Mouse (Mus musculus) kidney, embryonic 16.5 days (tissue): ENCODE results near the gene Xpnpep1. TPM values are rescaled to one million over a fixed set of nuclear protein-coding genes. Genes with fewer than 3 reads are reported as not detected.
A peak's percentile ranks its signal among the peaks of the same experiment; 100 is the strongest.

ENCODE experiments used
- ATAC-seq: fragments of 200-750 bp; cut with Nextera tagmentation; 2 replicates; pipeline ENCODE4 v1.8.0; 2017; ENCODE audit warnings: moderate TSS enrichment; ENCODE audit not compliant: low FRiP score, low TSS enrichment
- H3K27ac ChIP-seq: fragments of 300-500 bp; sonication (generic); 2 replicates; pipeline ENCODE4 v1.5.1; 2014; ENCODE audit warnings: low read length
- H3K27me3 ChIP-seq: fragments of 300-500 bp; sonication (generic); 2 replicates; pipeline ENCODE4 v1.6.1; 2014; ENCODE audit warnings: low read length, control low read depth, mixed read lengths; ENCODE audit not compliant: insufficient read depth
- H3K36me3 ChIP-seq: fragments of 300-500 bp; sonication (generic); 2 replicates; pipeline ENCODE4 v1.6.1; 2014; ENCODE audit warnings: low read length, control low read depth, mixed read lengths; ENCODE audit not compliant: insufficient read depth
- H3K4me1 ChIP-seq: fragments of 300-500 bp; sonication (generic); 2 replicates; pipeline ENCODE4 v1.6.1; 2014; ENCODE audit warnings: low read length, control low read depth, mixed read lengths; ENCODE audit not compliant: insufficient read depth
- H3K4me2 ChIP-seq: fragments of 300-500 bp; sonication (generic); replicated peaks from 2 replicates; pipeline ENCODE4 v1.6.1; 2014; ENCODE audit warnings: low read depth, low read length
- H3K4me3 ChIP-seq: fragments of 300-500 bp; sonication (generic); 2 replicates; pipeline ENCODE4 v1.5.1; 2014; ENCODE audit warnings: mild to moderate bottlenecking, low read length
- H3K9ac ChIP-seq: fragments of 300-500 bp; sonication (generic); replicated peaks from 2 replicates; pipeline ENCODE4 v1.6.1; 2014; ENCODE audit warnings: low read length
- H3K9me3 ChIP-seq: fragments of 300-500 bp; sonication (generic); 2 replicates; pipeline ENCODE4 v1.6.1; 2016; ENCODE audit warnings: low read length, control low read depth
- WGBS: fragments of 180-500 bp; shearing (Covaris S2); extraction: QIAGEN DNeasy Blood & Tissue Kit; methylation state at CpG from one replicate; pipeline ENCODE4 v1.1.7; 2014; 5-methylcytosine and 5-hydroxymethylcytosine counted together
- polyA plus RNA-seq: library from polyadenylated mRNA; unstranded; fragments of >200 nt; fragmentation: Nextera tagmentation; extraction: Ambion mirVana; gene quantifications from 2 replicates; pipeline ENCODE4 v1.2.1, GENCODE M21; 2015

The Xpnpep1 gene
- polyA plus RNA-seq, 1 experiment from 2014 or later, result 166 TPM

- Histone ChIP-seq H3K4me3 (no peak overlapping the region), H3K4me1 (0 out of 2 replicates have a peak, but pooled peaks cover 11% of the 10 kb centered on the region), H3K9me3 (peaks cover 4% of the 10 kb centered on the region; the same call in 1 of the 2 replicates), H3K9ac (no peak overlapping the region), H3K27ac (no peak overlapping the region), H3K36me3 (no peaks in the 10 kb centered on the region), H3K4me2 (no peak overlapping the region), H3K27me3 (no peaks in the 10 kb centered on the region)
- no peak for ATAC-seq
- 91% methylated on average over 16 of the region's 16 CpGs for WGBS
Measured at GRCm38 (mm10) chr19:53053355-53053754, 13.3 kb upstream of the Xpnpep1 start.

- H3K27me3 ChIP-seq, result no peaks in the 10 kb centered on the region
- H3K4me3 ChIP-seq, result no peak overlapping the region
- no peak overlapping the region for H3K9ac ChIP-seq
- H3K4me1 ChIP-seq, result 0 out of 2 replicates have a peak, but pooled peaks cover 11% of the 10 kb centered on the region
- 18% methylated on average over 19 of the region's 19 CpGs for WGBS
- no peaks in the 10 kb centered on the region for H3K36me3 ChIP-seq
- ATAC-seq, result peak; percentile 81
- peak overlapping the region; percentile 27 for H3K4me2 ChIP-seq
- H3K9me3 ChIP-seq, result peaks cover 4% of the 10 kb centered on the region; the same call in 1 of the 2 replicates
- no peak overlapping the region for H3K27ac ChIP-seq
Measured at GRCm38 (mm10) chr19:53052031-53052670, 12.1 kb upstream of the Xpnpep1 start.

- Histone ChIP-seq H3K36me3 (no peaks in the 10 kb centered on the region), H3K9me3 (peaks cover 6% of the 10 kb centered on the region; the same call in 1 of the 2 replicates), H3K27ac (peak overlapping the region; percentile 26; the same call in 1 of the 2 replicates), H3K4me2 (no peak overlapping the region), H3K4me3 (no peak overlapping the region), H3K27me3 (no peaks in the 10 kb centered on the region), H3K9ac (peak overlapping the region; percentile 29; the same call in 1 of the 2 replicates), H3K4me1 (0 out of 2 replicates have a peak, but pooled peaks cover 11% of the 10 kb centered on the region)
- no peak; the same call in 1 of the 2 replicates for ATAC-seq
- 54% methylated on average over 18 of the region's 18 CpGs for WGBS
Measured at GRCm38 (mm10) chr19:53051288-53051985, 11.4 kb upstream of the Xpnpep1 start.

- no peak for ATAC-seq
- Histone ChIP-seq H3K9me3 (peaks cover 8% of the 10 kb centered on the region; the same call in 1 of the 2 replicates), H3K4me1 (0 out of 2 replicates have a peak, but pooled peaks cover 11% of the 10 kb centered on the region), H3K36me3 (no peaks in the 10 kb centered on the region), H3K27ac (peak overlapping the region; percentile 47; the same call in 1 of the 2 replicates), H3K4me3 (no peak overlapping the region), H3K4me2 (no peak overlapping the region), H3K9ac (no peak overlapping the region), H3K27me3 (no peaks in the 10 kb centered on the region)
- 86% methylated on average over 3 of the region's 3 CpGs for WGBS
Measured at GRCm38 (mm10) chr19:53050100-53050499, 10.1 kb upstream of the Xpnpep1 start.

- H3K36me3 ChIP-seq, result no peaks in the 10 kb centered on the region
- no peak overlapping the region for H3K9ac ChIP-seq
- no peak overlapping the region for H3K4me3 ChIP-seq
- H3K27me3 ChIP-seq, result no peaks in the 10 kb centered on the region
- WGBS, result 65% methylated on average over 5 of the region's 5 CpGs
- no peak for ATAC-seq
- 0 out of 2 replicates have a peak, but pooled peaks cover 9% of the 10 kb centered on the region for H3K4me1 ChIP-seq
- H3K4me2 ChIP-seq, result no peak overlapping the region
- H3K9me3 ChIP-seq, result peaks cover 8% of the 10 kb centered on the region; the same call in 1 of the 2 replicates
- peak overlapping the region; percentile 61; the same call in 1 of the 2 replicates for H3K27ac ChIP-seq
Measured at GRCm38 (mm10) chr19:53047208-53047607, 7.2 kb upstream of the Xpnpep1 start.

- Histone ChIP-seq H3K4me3 (no peak overlapping the region), H3K27ac (peak overlapping the region; percentile 1; the same call in 1 of the 2 replicates), H3K9me3 (peaks cover 4% of the 10 kb centered on the region; the same call in 1 of the 2 replicates), H3K9ac (no peak overlapping the region), H3K27me3 (no peaks in the 10 kb centered on the region), H3K4me2 (no peak overlapping the region), H3K36me3 (no peaks in the 10 kb centered on the region), H3K4me1 (peaks cover 17% of the 10 kb centered on the region)
- ATAC-seq, result no peak
- 73% methylated on average over 13 of the region's 13 CpGs for WGBS
Measured at GRCm38 (mm10) chr19:53043423-53044125, 3.6 kb upstream of the Xpnpep1 start.

GRCm38 (mm10) chr19:53041570-53041969 is 1.6 kb upstream of the Xpnpep1 start:
- Histone ChIP-seq H3K4me1 (peaks cover 26% of the 10 kb centered on the region), H3K9ac (no peak overlapping the region), H3K4me2 (no peak overlapping the region), H3K9me3 (peaks cover 3% of the 10 kb centered on the region; the same call in 1 of the 2 replicates), H3K27ac (no peak overlapping the region), H3K4me3 (no peak overlapping the region), H3K27me3 (no peaks in the 10 kb centered on the region), H3K36me3 (no peaks in the 10 kb centered on the region)
- no peak for ATAC-seq
- 80% methylated on average over 4 of the region's 4 CpGs for WGBS

- Histone ChIP-seq H3K9me3 (no peaks in the 10 kb centered on the region), H3K36me3 (0 out of 2 replicates have a peak, but pooled peaks cover 3% of the 10 kb centered on the region), H3K27me3 (no peaks in the 10 kb centered on the region), H3K4me1 (peaks cover 26% of the 10 kb centered on the region), H3K9ac (no peak overlapping the region), H3K27ac (no peak overlapping the region), H3K4me3 (no peak overlapping the region), H3K4me2 (no peak overlapping the region)
- ATAC-seq, result no peak
- WGBS, result 39% methylated on average over 5 of the region's 5 CpGs
Measured at GRCm38 (mm10) chr19:53041133-53041510, 1.1 kb upstream of the Xpnpep1 start.

- peak overlapping the region; percentile 95 for H3K4me3 ChIP-seq
- no peaks in the 10 kb centered on the region for H3K27me3 ChIP-seq
- no peaks in the 10 kb centered on the region for H3K9me3 ChIP-seq
- H3K27ac ChIP-seq, result peak overlapping the region; percentile 79
- ATAC-seq, result peak; percentile 10; the same call in 1 of the 2 replicates
- peak overlapping the region; percentile 61 for H3K9ac ChIP-seq
- 0 out of 2 replicates have a peak, but pooled peaks cover 6% of the 10 kb centered on the region for H3K36me3 ChIP-seq
- WGBS, result 35% methylated on average over 11 of the region's 11 CpGs
- peak overlapping the region; percentile 60 for H3K4me2 ChIP-seq
- peaks cover 26% of the 10 kb centered on the region for H3K4me1 ChIP-seq
Measured at GRCm38 (mm10) chr19:53039090-53039489, 924 bp downstream of the Xpnpep1 start.
